Mouse (Mus musculus): ENCODE results near the gene H13.

- TF ChIP-seq NANOG (IDR thresholded peaks at IDR 0.05; ENCODE audit: borderline replicate concordance, low read length) (no peak), CTCF (conservative IDR thresholded peaks at IDR 0.05; ENCODE audit: low read length) (no peak)
Observed at GRCm38 (mm10) chr2:152674148-152674547, 4.9 kb downstream of the H13 start.

Measured in E14TG2a.4 (cell line).